In genomic region chr4:100124056-100124455, GRCm38 (mm10) we compare ENCODE assay signal across 24 mouse cellular contexts. TPM values are rescaled to one million over a fixed set of nuclear protein-coding genes. Genes with fewer than 3 reads are reported as not detected.
DNase-seq lines count a peak whose midpoint lies in the region; ATAC-seq and TF ChIP-seq lines count a peak whose summit lies in the region.
"Had no signal": no experiment of that assay in that cellular context is flagged by ENCODE, and none has a peak within 500 bp of the region (broad histone marks: within the 10 kb centered on the region; RNA-seq: fewer than 3 reads in every experiment).

No protein-coding gene starts in this region.

- no peak overlapping the region for H3K4me2 ChIP-seq in kidney, embryonic 16.5 days (replicated peaks; ENCODE audit: low read depth, low read length)
- H3K4me2 ChIP-seq in forebrain, embryonic 11.5 days (ENCODE audit: low read depth, low read length, severe bottlenecking), result no peak overlapping the region
- H3K4me2 ChIP-seq: heart, embryonic 11.5 days; limb, embryonic 12.5 days; midbrain, embryonic 15.5 days; neural tube, embryonic 12.5 days had no signal

- H3K9me3 ChIP-seq in kidney, embryonic 16.5 days (ENCODE audit: low read length), result no peaks in the 10 kb centered on the region
- no peaks in the 10 kb centered on the region for H3K9me3 ChIP-seq in forebrain, embryonic 11.5 days (ENCODE audit: control insufficient read depth, low read length)
- H3K9me3 ChIP-seq: embryonic facial prominence, embryonic 10.5 days; limb, embryonic 12.5 days; midbrain, embryonic 15.5 days; neural tube, embryonic 12.5 days had no signal

- H3K27ac ChIP-seq in kidney, adult 2 months (ENCODE audit: insufficient read depth, low read depth, low read length), result peak overlapping the region; percentile 94
- H3K27ac ChIP-seq in kidney, embryonic 16.5 days (ENCODE audit: low read length), result peak overlapping the region; percentile 56
- H3K27ac ChIP-seq in forebrain, embryonic 11.5 days (ENCODE audit: low read depth, low read length), result no peak overlapping the region
- H3K27ac ChIP-seq: embryonic facial prominence, embryonic 10.5 days; hindbrain, postnatal 0 days; limb, embryonic 12.5 days; liver, embryonic 14.5 days; macrophage; midbrain, embryonic 15.5 days; neural tube, embryonic 12.5 days had no signal

- TF ChIP-seq CTCF in kidney, adult 2 months (conservative IDR thresholded peaks at IDR 0.05; ENCODE audit: insufficient read depth, insufficient read length, low read depth, low read length), result no peak

- no peak for TF ChIP-seq POLR2A in kidney, adult 2 months (IDR thresholded peaks at IDR 0.05; ENCODE audit: low read depth, low read length)

- peaks cover 23% of the 10 kb centered on the region for H3K4me1 ChIP-seq in kidney, adult 2 months (ENCODE audit: control insufficient read depth, insufficient read depth, low read length)
- peaks cover 9% of the 10 kb centered on the region for H3K4me1 ChIP-seq in kidney, embryonic 16.5 days (ENCODE audit: insufficient read depth, low read length)
- H3K4me1 ChIP-seq in forebrain, embryonic 11.5 days (replicated peaks; ENCODE audit: control insufficient read depth, insufficient read depth, low read length), result 0 out of 2 replicates have a peak, but pooled peaks cover 4% of the 10 kb centered on the region
- H3K4me1 ChIP-seq: midbrain, embryonic 15.5 days; neural tube, embryonic 12.5 days had no signal

- peak; percentile 62; the same call in 1 of the 2 replicates for ATAC-seq in kidney, embryonic 16.5 days (ENCODE audit: low FRiP score, low TSS enrichment)
- ATAC-seq in forebrain, embryonic 11.5 days (replicated peaks; ENCODE audit: low FRiP score), result no peak
- ATAC-seq: forebrain, embryonic 16.5 days; hindbrain, postnatal 0 days; midbrain, embryonic 15.5 days had no signal

- no peaks in the 10 kb centered on the region for H3K36me3 ChIP-seq in kidney, adult 2 months (ENCODE audit: control insufficient read depth, insufficient read depth, low read length)
- no peaks in the 10 kb centered on the region for H3K36me3 ChIP-seq in kidney, embryonic 16.5 days (ENCODE audit: insufficient read depth, low read length)
- H3K36me3 ChIP-seq in forebrain, embryonic 11.5 days (ENCODE audit: control insufficient read depth, insufficient read depth, low read length), result no peaks in the 10 kb centered on the region
- H3K36me3 ChIP-seq: embryonic facial prominence, embryonic 10.5 days; limb, embryonic 12.5 days; midbrain, embryonic 15.5 days; neural tube, embryonic 12.5 days had no signal

- no peaks in the 10 kb centered on the region for H3K27me3 ChIP-seq in kidney, adult 2 months (replicated peaks; ENCODE audit: control insufficient read depth, insufficient read depth, low read length)
- no peaks in the 10 kb centered on the region for H3K27me3 ChIP-seq in kidney, embryonic 16.5 days (ENCODE audit: insufficient read depth, low read length)
- no peaks in the 10 kb centered on the region for H3K27me3 ChIP-seq in forebrain, embryonic 11.5 days (ENCODE audit: control insufficient read depth, insufficient read depth, low read length)
- H3K27me3 ChIP-seq: midbrain, embryonic 15.5 days; neural tube, embryonic 12.5 days had no signal

- peak; percentile 59 for DNase-seq in kidney, adult 2 months
- no peak for DNase-seq in kidney, postnatal 14 days
- DNase-seq in adrenal gland, adult 8-10 months, result peak; percentile 64
- DNase-seq in adrenal gland, postnatal 14 days, result peak; percentile 64
- DNase-seq in thymus, postnatal 4 days, result no peak
- no peak for DNase-seq in forebrain, embryonic 11.5 days (ENCODE audit: low spot score)
- no peak for DNase-seq in layer of hippocampus, postnatal 10 days (ENCODE audit: low spot score in 2 of 2)
- DNase-seq: cerebellum, adult 9-11 months; gastrocnemius, postnatal 10 days; heart, postnatal 14 days; right cerebral cortex, adult 18-20 months; thymus, adult 18-20 months had no signal

- H3K9ac ChIP-seq in kidney, embryonic 16.5 days (replicated peaks; ENCODE audit: low read length), result no peak overlapping the region
- H3K9ac ChIP-seq in forebrain, embryonic 11.5 days (ENCODE audit: low read length), result no peak overlapping the region
- H3K9ac ChIP-seq: limb, embryonic 12.5 days; liver, embryonic 14.5 days; midbrain, embryonic 15.5 days; neural tube, embryonic 12.5 days had no signal

- no peak overlapping the region for H3K4me3 ChIP-seq in kidney, adult 2 months (ENCODE audit: insufficient read depth, low read depth, low read length)
- H3K4me3 ChIP-seq in kidney, embryonic 16.5 days (ENCODE audit: low read length), result no peak overlapping the region
- no peak overlapping the region for H3K4me3 ChIP-seq in forebrain, embryonic 11.5 days (ENCODE audit: low read depth, low read length)
- H3K4me3 ChIP-seq: embryonic facial prominence, embryonic 10.5 days; limb, embryonic 12.5 days; midbrain, embryonic 15.5 days; neural tube, embryonic 12.5 days had no signal

RNA-seq across cellular contexts. Expression of gene Ror1, which starts 28.5 kb away (rescaled TPM):
- 2.2 and 2.8 TPM in 2 replicates for polyA plus RNA-seq in kidney, adult 2 months (2012; rRNA removed)
- total RNA-seq in adrenal gland, adult 8-10 months (2022), result 1 to 10 TPM; 4.5 to 5.9 (median 5.4) TPM
- 4.6 and 5.5 TPM in 2 replicates for total RNA-seq in adrenal gland, postnatal 14 days (2021)
- polyA plus RNA-seq in kidney, embryonic 16.5 days (2015; fragmentation: Nextera tagmentation; extraction: Ambion mirVana), result 9.2 and 9.3 TPM in 2 replicates
- polyA plus RNA-seq in forebrain, embryonic 11.5 days (2014; fragmentation: Nextera tagmentation; extraction: Ambion mirVana), result 5.8 and 5.9 TPM in 2 replicates
- total RNA-seq in layer of hippocampus, postnatal 10 days (2021), result 1 to 10 TPM; 1.7 to 2.0 TPM
- total RNA-seq: granulocyte monocyte progenitor cell, adult 5-6 weeks; MEL had no signal
- polyA plus RNA-seq: macrophage had no signal

Comparison
In these comparisons a context has a peak if more than half of its experiments do, and no peak if none do; other contexts are left out.
1. DNase-seq: peak in kidney, adult 2 months (single experiment), adrenal gland, adult 8-10 months (single experiment) and adrenal gland, postnatal 14 days (single experiment); none in kidney, postnatal 14 days (single experiment), thymus, postnatal 4 days (single experiment), forebrain, embryonic 11.5 days (single experiment) and layer of hippocampus, postnatal 10 days (0 of 2).